Mouse (Mus musculus) cerebellum, adult 2 months (tissue): ENCODE measurements around the gene Fam120a.

Experiments used
- CTCF ChIP-seq: fragments of 200-500 bp; IDR thresholded peaks from 2 replicates; pipeline ENCODE4 v1.5.1; 2011; ENCODE audit warnings: low read depth, mild to moderate bottlenecking, control low read depth, low read length, moderate library complexity, borderline replicate concordance; ENCODE audit not compliant: insufficient read depth
- POLR2A ChIP-seq: fragments of 200-500 bp; IDR thresholded peaks from 2 replicates; pipeline ENCODE4 v1.6.1; 2011; ENCODE audit warnings: low read length, control low read depth, borderline replicate concordance; ENCODE audit not compliant: insufficient read depth

DNA sequence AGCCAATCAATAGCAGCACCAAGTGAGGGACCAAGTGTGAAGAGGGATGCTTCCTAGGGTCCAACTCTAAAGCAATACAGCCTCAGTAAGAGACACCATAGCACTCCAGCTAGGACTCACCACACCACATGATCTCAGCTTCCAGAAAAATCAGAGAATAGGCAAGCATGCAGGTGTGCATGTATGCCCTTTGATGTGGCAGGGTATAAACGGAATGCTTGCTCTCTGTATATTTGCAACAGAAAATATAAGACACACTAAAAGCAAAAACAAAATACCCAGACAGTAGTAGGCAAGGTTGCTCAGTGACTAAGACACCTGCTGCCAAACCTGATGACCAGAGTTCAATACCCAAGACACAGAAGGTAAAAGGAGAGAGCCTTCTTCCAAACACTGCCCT lies 124.3 kb downstream of the Fam120a start:
- TF ChIP-seq POLR2A = no peak
- TF ChIP-seq CTCF = no peak
